Mouse (Mus musculus) midbrain, embryonic 14.5 days (tissue): ENCODE measurements around the gene Hipk3. TPM values are rescaled to one million over a fixed set of nuclear protein-coding genes. Genes with fewer than 3 reads are reported as not detected.
A peak's percentile ranks its signal among the peaks of the same experiment; 100 is the strongest.

Experiments
- ATAC-seq: fragments of 200-750 bp; cut with Nextera tagmentation; 2 replicates; pipeline ENCODE4 v1.8.0; 2017; ENCODE audit warnings: moderate number of reproducible peaks, moderate library complexity; ENCODE audit not compliant: low FRiP score, low TSS enrichment
- DNase-seq: peaks from one replicate; pipeline ENCODE4 v3.0.0-alpha.2; 2015
- H3K27ac ChIP-seq: fragments of 300-500 bp; sonication (generic); replicated peaks from 2 replicates; pipeline ENCODE4 v1.5.1; 2014; ENCODE audit warnings: mild to moderate bottlenecking, low read depth, low read length, moderate library complexity
- H3K27me3 ChIP-seq: fragments of 300-500 bp; sonication (generic); 2 replicates; pipeline ENCODE4 v1.6.1; 2014; ENCODE audit warnings: low read length, control low read depth, mixed read lengths; ENCODE audit not compliant: control insufficient read depth, insufficient read depth
- H3K36me3 ChIP-seq: fragments of 300-500 bp; sonication (generic); 2 replicates; pipeline ENCODE4 v1.6.1; 2014; ENCODE audit warnings: low read length, control low read depth; ENCODE audit not compliant: control insufficient read depth, insufficient read depth
- H3K4me1 ChIP-seq: fragments of 300-500 bp; sonication (generic); 2 replicates; pipeline ENCODE4 v1.6.1; 2014; ENCODE audit warnings: mild to moderate bottlenecking, antibody characterized with exemption, low read length, control low read depth; ENCODE audit not compliant: control insufficient read depth, insufficient read depth
- H3K4me2 ChIP-seq: fragments of 300-500 bp; sonication (generic); 2 replicates; pipeline ENCODE4 v1.6.1; 2014; ENCODE audit warnings: mild to moderate bottlenecking, low read length, moderate library complexity
- H3K4me3 ChIP-seq: fragments of 300-500 bp; sonication (generic); replicated peaks from 2 replicates; pipeline ENCODE4 v1.5.1; 2014; ENCODE audit warnings: low read depth, low read length
- H3K9ac ChIP-seq: fragments of 300-500 bp; sonication (generic); replicated peaks from 2 replicates; pipeline ENCODE4 v1.6.1; 2014; ENCODE audit warnings: mild to moderate bottlenecking, low read length, moderate library complexity
- H3K9me3 ChIP-seq: fragments of 300-500 bp; sonication (generic); 2 replicates; pipeline ENCODE4 v1.6.1; 2016; ENCODE audit warnings: low read length, control low read depth, mixed read lengths; ENCODE audit not compliant: control insufficient read depth
- WGBS: fragments of 180-500 bp; shearing (Covaris S2); extraction: QIAGEN DNeasy Blood & Tissue Kit; methylation state at CpG from one replicate; pipeline ENCODE4 v1.1.7; 2014; 5-methylcytosine and 5-hydroxymethylcytosine counted together
- polyA plus RNA-seq: library from polyadenylated mRNA; unstranded; fragments of >200 nt; fragmentation: Nextera tagmentation; extraction: Ambion mirVana; gene quantifications from 2 replicates; pipeline ENCODE4 v1.2.1, GENCODE M21; 2014

The Hipk3 gene
- 9.4 and 12.1 TPM in 2 replicates for polyA plus RNA-seq

- Histone ChIP-seq H3K9ac (peak within 1 kb of the TSS; percentile 99), H3K27me3 (no peaks in the 10 kb centered on the region), H3K4me1 (peaks cover 14% of the 10 kb centered on the region; the same call in 1 of the 2 replicates), H3K4me3 (peak within 1 kb of the TSS; percentile 76), H3K4me2 (peak within 1 kb of the TSS; percentile 80), H3K36me3 (no peaks in the 10 kb centered on the region), H3K9me3 (no peaks in the 10 kb centered on the region), H3K27ac (peak within 1 kb of the TSS; percentile 99)
- ATAC-seq (peak; percentile 90), DNase-seq (peak; percentile 93)
- WGBS, result under 1% methylated on average over 93 of the region's 98 CpGs
These were observed at the start of gene Hipk3 for GRCm38 (mm10) chr2:104493951-104494800. Gene Hipk3, minus strand, starts transcription at chr2:104494446.

GRCm38 (mm10) chr2:104540286-104540685 lies 46.0 kb upstream of the Hipk3 start:
- Histone ChIP-seq H3K4me2 (no peak overlapping the region), H3K36me3 (no peaks in the 10 kb centered on the region), H3K9ac (no peak overlapping the region), H3K27ac (no peak overlapping the region), H3K4me1 (no peaks in the 10 kb centered on the region), H3K27me3 (no peaks in the 10 kb centered on the region), H3K4me3 (no peak overlapping the region), H3K9me3 (no peaks in the 10 kb centered on the region)
- DNase-seq, result no peak
- WGBS, result 77% methylated on average over 2 of the region's 2 CpGs
- ATAC-seq, result no peak

- Histone ChIP-seq H3K9me3 (no peaks in the 10 kb centered on the region), H3K4me2 (no peak overlapping the region), H3K9ac (no peak overlapping the region), H3K4me1 (no peaks in the 10 kb centered on the region), H3K27ac (no peak overlapping the region), H3K27me3 (no peaks in the 10 kb centered on the region), H3K36me3 (no peaks in the 10 kb centered on the region), H3K4me3 (no peak overlapping the region)
- ATAC-seq (no peak), DNase-seq (no peak)
- WGBS, result 96% methylated on average over 3 of the region's 3 CpGs
These were observed 40.5 kb upstream of the Hipk3 start for GRCm38 (mm10) chr2:104534751-104535150.

GRCm38 (mm10) chr2:104532548-104532947 lies 38.3 kb upstream of the Hipk3 start:
- H3K27ac ChIP-seq, result no peak overlapping the region
- H3K4me1 ChIP-seq, result no peaks in the 10 kb centered on the region
- no peaks in the 10 kb centered on the region for H3K9me3 ChIP-seq
- no peaks in the 10 kb centered on the region for H3K36me3 ChIP-seq
- H3K4me3 ChIP-seq, result no peak overlapping the region
- WGBS, result 92% methylated on average over 1 of the region's 1 CpGs
- no peak overlapping the region for H3K4me2 ChIP-seq
- H3K27me3 ChIP-seq, result no peaks in the 10 kb centered on the region
- H3K9ac ChIP-seq, result no peak overlapping the region
- ATAC-seq (no peak), DNase-seq (no peak)

GRCm38 (mm10) chr2:104526559-104526958 lies 32.3 kb upstream of the Hipk3 start:
- ATAC-seq, result no peak
- H3K4me2 ChIP-seq, result no peak overlapping the region
- no peak overlapping the region for H3K9ac ChIP-seq
- 83% methylated on average over 3 of the region's 3 CpGs for WGBS
- no peak overlapping the region for H3K27ac ChIP-seq
- H3K4me1 ChIP-seq, result no peaks in the 10 kb centered on the region
- no peak overlapping the region for H3K4me3 ChIP-seq
- no peaks in the 10 kb centered on the region for H3K9me3 ChIP-seq
- H3K27me3 ChIP-seq, result no peaks in the 10 kb centered on the region
- no peaks in the 10 kb centered on the region for H3K36me3 ChIP-seq
- no peak for DNase-seq

- Histone ChIP-seq H3K9ac (no peak overlapping the region), H3K27me3 (no peaks in the 10 kb centered on the region), H3K4me3 (no peak overlapping the region), H3K27ac (no peak overlapping the region), H3K4me2 (no peak overlapping the region), H3K4me1 (no peaks in the 10 kb centered on the region), H3K36me3 (no peaks in the 10 kb centered on the region), H3K9me3 (no peaks in the 10 kb centered on the region)
- ATAC-seq, result no peak
- 79% methylated on average over 5 of the region's 5 CpGs for WGBS
- no peak for DNase-seq
These were observed 31.3 kb upstream of the Hipk3 start for GRCm38 (mm10) chr2:104525506-104525905.

- no peak overlapping the region for H3K9ac ChIP-seq
- no peaks in the 10 kb centered on the region for H3K27me3 ChIP-seq
- no peaks in the 10 kb centered on the region for H3K9me3 ChIP-seq
- H3K4me1 ChIP-seq, result no peaks in the 10 kb centered on the region
- no peak overlapping the region for H3K4me3 ChIP-seq
- no peaks in the 10 kb centered on the region for H3K36me3 ChIP-seq
- ATAC-seq (no peak), DNase-seq (no peak)
- 85% methylated on average over 8 of the region's 8 CpGs for WGBS
- H3K4me2 ChIP-seq, result no peak overlapping the region
- H3K27ac ChIP-seq, result no peak overlapping the region
These were observed 17.4 kb upstream of the Hipk3 start for GRCm38 (mm10) chr2:104511622-104512021.

- H3K9me3 ChIP-seq, result no peaks in the 10 kb centered on the region
- no peak overlapping the region for H3K4me3 ChIP-seq
- H3K27me3 ChIP-seq, result no peaks in the 10 kb centered on the region
- no peak overlapping the region for H3K4me2 ChIP-seq
- ATAC-seq (no peak), DNase-seq (no peak)
- no peaks in the 10 kb centered on the region for H3K4me1 ChIP-seq
- H3K36me3 ChIP-seq, result no peaks in the 10 kb centered on the region
- H3K9ac ChIP-seq, result no peak overlapping the region
- H3K27ac ChIP-seq, result no peak overlapping the region
- WGBS, result 50% methylated on average over 3 of the region's 3 CpGs
These were observed 8.1 kb upstream of the Hipk3 start for GRCm38 (mm10) chr2:104502388-104502787.

GRCm38 (mm10) chr2:104501091-104501490 lies 6.8 kb upstream of the Hipk3 start:
- WGBS, result 94% methylated on average over 2 of the region's 2 CpGs
- H3K27ac ChIP-seq, result no peak overlapping the region
- no peaks in the 10 kb centered on the region for H3K4me1 ChIP-seq
- DNase-seq, result no peak
- H3K9ac ChIP-seq, result no peak overlapping the region
- no peaks in the 10 kb centered on the region for H3K36me3 ChIP-seq
- H3K9me3 ChIP-seq, result no peaks in the 10 kb centered on the region
- H3K4me3 ChIP-seq, result no peak overlapping the region
- ATAC-seq, result no peak
- H3K27me3 ChIP-seq, result no peaks in the 10 kb centered on the region
- H3K4me2 ChIP-seq, result no peak overlapping the region
